Mouse (Mus musculus) heart, embryonic 11.5 days (tissue): Measurements from ENCODE around the gene Car14. TPM values are rescaled to one million over a fixed set of nuclear protein-coding genes. Genes with fewer than 3 reads are reported as not detected.
"Not testable (repeated sequence)": the region's sequence is repeated elsewhere in the genome, so short reads cannot be mapped to it uniquely, and the experiment has no call there.

Experiments used
- ATAC-seq: fragments of 200-750 bp; cut with Nextera tagmentation; replicated peaks from 2 replicates; pipeline ENCODE4 v1.8.0; 2017; ENCODE audit warnings: moderate library complexity; ENCODE audit not compliant: insufficient number of reproducible peaks, low FRiP score, low TSS enrichment
- H3K27ac ChIP-seq: fragments of 300-500 bp; sonication (generic); 2 replicates; pipeline ENCODE4 v1.5.1; 2014; ENCODE audit warnings: mild to moderate bottlenecking, low read depth, low read length
- H3K27me3 ChIP-seq: fragments of 300-500 bp; sonication (generic); 2 replicates; pipeline ENCODE4 v1.6.1; 2014; ENCODE audit warnings: mild to moderate bottlenecking, low read length, mixed read lengths; ENCODE audit not compliant: control insufficient read depth, insufficient read depth
- H3K36me3 ChIP-seq: fragments of 300-500 bp; sonication (generic); 2 replicates; pipeline ENCODE4 v1.6.1; 2014; ENCODE audit warnings: mild to moderate bottlenecking, low read length, moderate library complexity, mixed read lengths; ENCODE audit not compliant: control insufficient read depth, insufficient read depth
- H3K4me1 ChIP-seq: fragments of 300-500 bp; sonication (generic); 2 replicates; pipeline ENCODE4 v1.6.1; 2014; ENCODE audit warnings: low read length; ENCODE audit not compliant: control insufficient read depth, insufficient read depth
- H3K4me2 ChIP-seq: fragments of 300-500 bp; sonication (generic); 2 replicates; pipeline ENCODE4 v1.6.1; 2014; ENCODE audit warnings: mild to moderate bottlenecking, moderate library complexity
- H3K4me3 ChIP-seq: fragments of 300-500 bp; sonication (generic); 2 replicates; pipeline ENCODE4 v1.5.1; 2014; ENCODE audit warnings: low read depth, low read length
- H3K9ac ChIP-seq: fragments of 300-500 bp; sonication (generic); 2 replicates; pipeline ENCODE4 v1.6.1; 2014; ENCODE audit warnings: mild to moderate bottlenecking, low read depth, low read length, moderate library complexity
- H3K9me3 ChIP-seq: fragments of 300-500 bp; sonication (generic); replicated peaks from 2 replicates; pipeline ENCODE4 v1.6.1; 2016; ENCODE audit warnings: low read length; ENCODE audit not compliant: control insufficient read depth
- WGBS: fragments of 180-500 bp; shearing (Covaris S2); extraction: QIAGEN DNeasy Blood & Tissue Kit; methylation state at CpG from one replicate; pipeline ENCODE4 v1.1.7; 2014; ENCODE audit not compliant: insufficient replicate concordance; 5-methylcytosine and 5-hydroxymethylcytosine counted together
- polyA plus RNA-seq: library from polyadenylated mRNA; unstranded; fragments of >200 nt; fragmentation: Nextera tagmentation; extraction: Ambion mirVana; gene quantifications from 2 replicates; pipeline ENCODE4 v1.2.1, GENCODE M21; 2014

The Car14 gene
- polyA plus RNA-seq, 1 experiment from 2014 or later: 39.0 TPM

- no peak overlapping the region for H3K4me2 ChIP-seq
- ATAC-seq: no peak
- no peaks in the 10 kb centered on the region for H3K4me1 ChIP-seq
- H3K27me3 ChIP-seq: no peaks in the 10 kb centered on the region
- no peak overlapping the region for H3K27ac ChIP-seq
- H3K36me3 ChIP-seq: peaks cover 8% of the 10 kb centered on the region; the same call in 1 of the 2 replicates
- no peak overlapping the region for H3K9ac ChIP-seq
- 43% methylated on average over 2 of the region's 2 CpGs for WGBS
- H3K4me3 ChIP-seq: no peak overlapping the region
- no peaks in the 10 kb centered on the region for H3K9me3 ChIP-seq
Observed at GRCm38 (mm10) chr3:95861796-95862195, 42.7 kb downstream of the Car14 start.

DNA sequence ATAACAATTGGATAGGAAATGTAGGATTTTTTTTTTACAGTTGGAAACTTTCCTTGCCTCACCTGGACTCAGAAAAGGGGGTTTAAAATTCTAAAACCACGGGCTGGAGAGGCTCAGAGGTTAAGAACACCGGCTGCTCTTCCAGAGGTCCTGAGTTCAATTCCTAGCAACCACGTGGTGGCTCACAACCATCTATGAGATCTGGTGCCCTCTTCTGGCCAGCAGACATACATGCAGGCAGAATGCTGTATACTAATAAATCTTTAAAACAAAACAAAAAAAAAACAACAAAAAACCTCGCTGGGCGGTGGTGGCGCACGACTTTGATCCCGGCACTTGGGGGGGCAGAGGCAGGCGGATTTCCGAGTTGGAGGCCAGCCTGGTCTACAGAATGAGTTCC, 43.3 kb downstream of the Car14 start:
- H3K9me3 ChIP-seq: no peaks in the 10 kb centered on the region
- H3K36me3 ChIP-seq: peaks cover 8% of the 10 kb centered on the region; the same call in 1 of the 2 replicates
- no peak overlapping the region for H3K9ac ChIP-seq
- no peaks in the 10 kb centered on the region for H3K27me3 ChIP-seq
- no peak overlapping the region for H3K4me3 ChIP-seq
- H3K4me1 ChIP-seq: no peaks in the 10 kb centered on the region
- no peak overlapping the region for H3K27ac ChIP-seq
- no peak overlapping the region for H3K4me2 ChIP-seq
- 69% methylated on average over 10 of the region's 10 CpGs for WGBS
- no peak for ATAC-seq

- H3K27ac ChIP-seq: no peak overlapping the region
- no peak overlapping the region for H3K4me2 ChIP-seq
- no peak overlapping the region for H3K9ac ChIP-seq
- 80% methylated on average over 3 of the region's 3 CpGs for WGBS
- H3K9me3 ChIP-seq: no peaks in the 10 kb centered on the region
- H3K4me3 ChIP-seq: no peak overlapping the region
- peaks cover 8% of the 10 kb centered on the region; the same call in 1 of the 2 replicates for H3K36me3 ChIP-seq
- no peaks in the 10 kb centered on the region for H3K27me3 ChIP-seq
- H3K4me1 ChIP-seq: no peaks in the 10 kb centered on the region
- no peak for ATAC-seq
Observed at GRCm38 (mm10) chr3:95860323-95860722, 44.2 kb downstream of the Car14 start.

- H3K9ac ChIP-seq, H3K36me3 ChIP-seq, H3K9me3 ChIP-seq, H3K4me1 ChIP-seq, ATAC-seq, H3K27me3 ChIP-seq, H3K4me3 ChIP-seq, H3K4me2 ChIP-seq, H3K27ac ChIP-seq: not testable (repeated sequence)
- 76% methylated on average over 3 of the region's 3 CpGs for WGBS
Observed at GRCm38 (mm10) chr3:95858278-95858677, 46.2 kb downstream of the Car14 start.

DNA sequence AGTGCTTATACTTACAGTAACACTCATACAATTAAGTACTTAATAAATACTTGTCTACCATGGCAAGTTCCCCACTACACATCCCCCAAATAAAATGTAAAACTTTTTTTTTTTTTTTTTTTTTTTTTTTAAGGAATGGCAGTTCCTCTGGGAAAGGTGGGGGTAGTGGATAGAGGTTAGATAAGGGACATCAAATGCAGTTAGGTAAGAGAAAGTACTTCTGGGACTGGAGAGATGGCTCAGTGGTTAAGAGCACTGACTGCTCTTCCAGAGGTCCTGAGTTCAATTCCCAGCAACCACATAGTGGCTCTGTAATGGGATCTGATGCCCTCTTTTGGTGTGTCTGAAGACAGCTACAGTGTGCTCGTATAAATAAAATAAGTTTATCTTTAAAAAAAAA, 47.4 kb downstream of the Car14 start:
- not testable (repeated sequence) for H3K27me3 ChIP-seq, H3K4me1 ChIP-seq, H3K27ac ChIP-seq, H3K4me2 ChIP-seq, H3K9ac ChIP-seq, ATAC-seq, H3K9me3 ChIP-seq, H3K4me3 ChIP-seq
- 86% methylated on average over 1 of the region's 1 CpGs for WGBS
- peaks cover 10% of the 10 kb centered on the region for H3K36me3 ChIP-seq

GRCm38 (mm10) chr3:95856115-95856514, 48.4 kb downstream of the Car14 start:
- H3K4me2 ChIP-seq: peak overlapping the region; percentile 74
- H3K9ac ChIP-seq: peak overlapping the region; percentile 89
- no peaks in the 10 kb centered on the region for H3K27me3 ChIP-seq
- peaks cover 7% of the 10 kb centered on the region; the same call in 1 of the 2 replicates for H3K4me1 ChIP-seq
- no peaks in the 10 kb centered on the region for H3K9me3 ChIP-seq
- no peak for ATAC-seq
- peak overlapping the region; percentile 88 for H3K4me3 ChIP-seq
- peak overlapping the region; percentile 42 for H3K27ac ChIP-seq
- H3K36me3 ChIP-seq: peaks cover 14% of the 10 kb centered on the region
- WGBS: 28% methylated on average over 7 of the region's 7 CpGs

DNA sequence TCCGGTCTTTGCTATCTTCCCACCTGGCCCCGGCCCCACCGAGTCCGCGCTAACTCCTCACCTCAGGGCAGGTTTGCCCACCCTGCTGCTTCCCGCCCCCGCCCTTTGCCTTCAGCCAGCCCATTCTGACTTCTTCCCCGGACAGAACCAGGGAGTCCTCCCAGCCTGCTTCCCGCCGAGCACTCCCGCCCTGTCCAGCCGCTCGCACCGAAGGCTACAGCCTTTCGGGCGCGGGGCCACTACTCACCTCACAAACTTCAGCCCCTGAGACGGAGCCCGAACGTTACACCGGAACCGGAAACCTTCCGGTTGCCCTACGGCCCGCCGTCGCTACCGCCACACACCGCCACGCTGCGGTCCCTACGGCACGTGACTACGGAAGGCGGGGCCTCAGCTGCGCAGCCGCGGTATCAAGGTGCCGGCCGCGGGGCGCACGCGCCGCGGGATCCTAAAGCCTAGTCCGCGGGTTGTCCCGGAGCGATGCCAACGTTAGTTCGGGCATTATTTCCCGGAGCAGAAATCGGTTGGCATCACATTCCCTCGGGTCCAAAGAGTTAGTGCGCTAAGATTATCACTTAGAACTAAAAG, 48.9 kb downstream of the Car14 start, which contains the start of gene Prpf3:
Prpf3 (minus strand) TSS at position 384 of the 588 bp plus-strand sequence.
- H3K27ac ChIP-seq: peak within 1 kb of the TSS; percentile 60
- H3K9ac ChIP-seq: peak within 1 kb of the TSS; percentile 89
- H3K4me3 ChIP-seq: peak within 1 kb of the TSS; percentile 88
- peak within 1 kb of the TSS; percentile 74 for H3K4me2 ChIP-seq
- H3K9me3 ChIP-seq: no peaks in the 10 kb centered on the region
- peaks cover 14% of the 10 kb centered on the region for H3K36me3 ChIP-seq
- under 1% methylated on average over 56 of the region's 56 CpGs for WGBS
- peak; percentile 96 for ATAC-seq
- peaks cover 11% of the 10 kb centered on the region; the same call in 1 of the 2 replicates for H3K4me1 ChIP-seq
- H3K27me3 ChIP-seq: no peaks in the 10 kb centered on the region

DNA sequence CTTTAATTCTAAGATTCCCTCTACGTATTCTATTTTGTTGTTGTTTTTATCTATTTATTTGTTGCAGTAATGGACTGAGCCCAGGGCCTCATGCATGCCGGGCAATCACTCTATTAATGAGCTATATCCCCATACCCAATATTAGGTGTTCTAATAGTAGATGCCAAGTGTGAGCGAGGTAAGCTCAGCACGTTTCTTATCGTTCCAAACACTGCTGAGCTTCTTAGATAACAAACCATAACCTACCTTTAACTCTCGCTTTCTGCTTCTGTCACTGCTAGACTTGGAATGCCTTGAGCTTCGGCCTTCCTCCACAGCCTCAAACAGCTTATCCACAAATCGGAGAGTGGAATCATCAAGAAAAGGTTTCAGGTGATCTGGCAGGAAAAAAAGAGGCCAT, 53.2 kb downstream of the Car14 start:
- Histone ChIP-seq H3K27me3 (no peaks in the 10 kb centered on the region), H3K9ac (no peak overlapping the region), H3K36me3 (peaks cover 42% of the 10 kb centered on the region), H3K4me2 (no peak overlapping the region), H3K4me3 (no peak overlapping the region), H3K27ac (no peak overlapping the region), H3K9me3 (no peaks in the 10 kb centered on the region), H3K4me1 (peaks cover 11% of the 10 kb centered on the region; the same call in 1 of the 2 replicates)
- 86% methylated on average over 8 of the region's 8 CpGs for WGBS
- no peak for ATAC-seq

GRCm38 (mm10) chr3:95850611-95851010, 53.9 kb downstream of the Car14 start:
- Histone ChIP-seq H3K27ac (no peak overlapping the region), H3K9me3 (no peaks in the 10 kb centered on the region), H3K4me3 (no peak overlapping the region), H3K4me1 (peaks cover 11% of the 10 kb centered on the region; the same call in 1 of the 2 replicates), H3K4me2 (no peak overlapping the region), H3K36me3 (peaks cover 48% of the 10 kb centered on the region), H3K27me3 (no peaks in the 10 kb centered on the region), H3K9ac (no peak overlapping the region)
- WGBS: 44% methylated on average over 4 of the region's 4 CpGs
- ATAC-seq: no peak; the same call in 1 of the 2 replicates
